Mouse (Mus musculus) forebrain, embryonic 10.5 days (tissue): ENCODE results near the gene Vmn2r120. TPM values are rescaled to one million over a fixed set of nuclear protein-coding genes. Genes with fewer than 3 reads are reported as not detected.
"Not testable (repeated sequence)": the region's sequence is repeated elsewhere in the genome, so short reads cannot be mapped to it uniquely, and the experiment has no call there.

Experiments
- DNase-seq: peaks from one replicate; pipeline ENCODE4 v3.0.0-alpha.2; 2017; ENCODE audit warnings: low spot score; ENCODE audit errors: extremely low spot score
- H3K27ac ChIP-seq: fragments of 300-500 bp; sonication (generic); 2 replicates; pipeline ENCODE4 v1.5.1; 2016; ENCODE audit warnings: mild to moderate bottlenecking
- H3K27me3 ChIP-seq: fragments of 300-500 bp; sonication (generic); 2 replicates; pipeline ENCODE4 v1.6.1; 2016; ENCODE audit warnings: mild to moderate bottlenecking; ENCODE audit not compliant: poor library complexity, severe bottlenecking
- H3K36me3 ChIP-seq: fragments of 300-500 bp; sonication (generic); replicated peaks from 2 replicates; pipeline ENCODE4 v1.6.1; 2016; ENCODE audit warnings: mild to moderate bottlenecking, moderate library complexity
- H3K4me1 ChIP-seq: fragments of 300-500 bp; sonication (generic); 2 replicates; pipeline ENCODE4 v1.6.1; 2016
- H3K4me3 ChIP-seq: fragments of 300-500 bp; sonication (generic); 2 replicates; pipeline ENCODE4 v1.5.1; 2016; ENCODE audit warnings: mild to moderate bottlenecking, moderate library complexity
- H3K9me3 ChIP-seq: fragments of 300-500 bp; sonication (generic); 2 replicates; pipeline ENCODE4 v1.6.1; 2016; ENCODE audit warnings: mild to moderate bottlenecking, moderate library complexity
- WGBS: fragments of 180-500 bp; shearing (Covaris S2); methylation state at CpG from one replicate; pipeline ENCODE4 v1.1.7; 2016; 5-methylcytosine and 5-hydroxymethylcytosine counted together
- polyA plus RNA-seq: library from polyadenylated mRNA; unstranded; fragments of >200 nt; fragmentation: Nextera tagmentation; extraction: Ambion mirVana; gene quantifications from 2 replicates; pipeline ENCODE4 v1.2.1, GENCODE M21; 2016

Gene Vmn2r120
- polyA plus RNA-seq, result not detected in 2 replicates

- Histone ChIP-seq H3K4me3 (no peak within 1 kb of the TSS), H3K27me3 (no peaks in the 10 kb centered on the region), H3K27ac (no peak within 1 kb of the TSS), H3K9me3 (no peaks in the 10 kb centered on the region), H3K4me1 (no peaks in the 10 kb centered on the region), H3K36me3 (no peaks in the 10 kb centered on the region)
- 95% methylated on average over 1 of the region's 1 CpGs for WGBS
- DNase-seq, result no peak
Measured at GRCm38 (mm10) chr17:57545405-57545804, at the start of gene Vmn2r120. Gene Vmn2r120 (minus strand): TSS chr17:57545505.

GRCm38 (mm10) chr17:57587273-57587672, 42.0 kb upstream of the Vmn2r120 start:
- H3K4me3 ChIP-seq, DNase-seq, H3K9me3 ChIP-seq, H3K27ac ChIP-seq, H3K4me1 ChIP-seq, H3K36me3 ChIP-seq, H3K27me3 ChIP-seq: not testable (repeated sequence)
- 93% methylated on average over 6 of the region's 6 CpGs for WGBS

- no peak overlapping the region for H3K4me3 ChIP-seq
- H3K4me1 ChIP-seq, result no peaks in the 10 kb centered on the region
- H3K27me3 ChIP-seq, result no peaks in the 10 kb centered on the region
- H3K36me3 ChIP-seq, result no peaks in the 10 kb centered on the region
- DNase-seq, result no peak
- peaks cover 4% of the 10 kb centered on the region; the same call in 1 of the 2 replicates for H3K9me3 ChIP-seq
- H3K27ac ChIP-seq, result no peak overlapping the region
- 79% methylated on average over 16 of the region's 16 CpGs for WGBS
Measured at GRCm38 (mm10) chr17:57574075-57574705, 28.9 kb upstream of the Vmn2r120 start.

Other genes with a start within 250 kb of the Vmn2r120 start
- 0.90 and 1.5 TPM in 2 replicates for gene Adgre1, start 186.8 kb downstream of the Vmn2r120 start, polyA plus RNA-seq
- gene Gm21834, start 196.7 kb upstream of the Vmn2r120 start, polyA plus RNA-seq, result not detected in 2 replicates
- 0.04 TPM in 1 of 2 replicates, not detected in the other for gene Cntnap5c, start 224.1 kb upstream of the Vmn2r120 start, polyA plus RNA-seq